Mouse (Mus musculus) neural tube, embryonic 11.5 days (tissue): Measurements from ENCODE around the gene R3hdm4. TPM values are rescaled to one million over a fixed set of nuclear protein-coding genes. Genes with fewer than 3 reads are reported as not detected.

Source experiments
- ATAC-seq: fragments of 200-750 bp; cut with Nextera tagmentation; 2 replicates; pipeline ENCODE4 v1.8.0; 2017; ENCODE audit warnings: moderate number of reproducible peaks, mild to moderate bottlenecking, moderate TSS enrichment, moderate library complexity; ENCODE audit not compliant: insufficient read depth, low FRiP score, low TSS enrichment
- DNase-seq: peaks from one replicate; pipeline ENCODE4 v3.0.0-alpha.2; 2015; ENCODE audit warnings: low spot score
- H3K27ac ChIP-seq: fragments of 300-500 bp; sonication (generic); 2 replicates; pipeline ENCODE4 v1.5.1; 2014; ENCODE audit warnings: low read depth, mild to moderate bottlenecking, low read length
- H3K27me3 ChIP-seq: fragments of 300-500 bp; sonication (generic); 2 replicates; pipeline ENCODE4 v1.6.1; 2014; ENCODE audit warnings: mild to moderate bottlenecking, low read length, mixed read lengths; ENCODE audit not compliant: control insufficient read depth, insufficient read depth
- H3K36me3 ChIP-seq: fragments of 300-500 bp; sonication (generic); 2 replicates; pipeline ENCODE4 v1.6.1; 2014; ENCODE audit warnings: mild to moderate bottlenecking, low read length, moderate library complexity, mixed read lengths; ENCODE audit not compliant: control insufficient read depth, insufficient read depth
- H3K4me1 ChIP-seq: fragments of 300-500 bp; sonication (generic); 2 replicates; pipeline ENCODE4 v1.6.1; 2014; ENCODE audit warnings: low read length, mixed read lengths; ENCODE audit not compliant: control insufficient read depth, insufficient read depth
- H3K4me2 ChIP-seq: fragments of 300-500 bp; sonication (generic); 2 replicates; pipeline ENCODE4 v1.6.1; 2014; ENCODE audit warnings: low read depth, mild to moderate bottlenecking, moderate library complexity
- H3K4me3 ChIP-seq: fragments of 300-500 bp; sonication (generic); 2 replicates; pipeline ENCODE4 v1.5.1; 2014; ENCODE audit warnings: low read depth, low read length
- H3K9ac ChIP-seq: fragments of 300-500 bp; sonication (generic); 2 replicates; pipeline ENCODE4 v1.6.1; 2014; ENCODE audit warnings: mild to moderate bottlenecking, low read length
- H3K9me3 ChIP-seq: fragments of 300-500 bp; sonication (generic); 2 replicates; pipeline ENCODE4 v1.6.1; 2016; ENCODE audit warnings: low read length; ENCODE audit not compliant: control insufficient read depth
- WGBS: fragments of 180-500 bp; shearing (Covaris S2); extraction: QIAGEN DNeasy Blood & Tissue Kit; methylation state at CpG from one replicate; pipeline ENCODE4 v1.1.7; 2014; 5-methylcytosine and 5-hydroxymethylcytosine counted together
- polyA plus RNA-seq: library from polyadenylated mRNA; unstranded; fragments of >200 nt; fragmentation: Nextera tagmentation; extraction: Ambion mirVana; gene quantifications from 2 replicates; pipeline ENCODE4 v1.2.1, GENCODE M21; 2014

Gene R3hdm4
- 150 and 156 TPM in 2 replicates for polyA plus RNA-seq

- peak within 1 kb of the TSS; percentile 10; the same call in 1 of the 2 replicates for H3K9ac ChIP-seq
- H3K4me3 ChIP-seq = peak within 1 kb of the TSS; percentile 22
- peak within 1 kb of the TSS; percentile 34 for H3K4me2 ChIP-seq
- no peak within 1 kb of the TSS for H3K27ac ChIP-seq
- DNase-seq = no peak
- 4% methylated on average over 41 of the region's 41 CpGs for WGBS
- H3K4me1 ChIP-seq = peaks cover 21% of the 10 kb centered on the region
- H3K27me3 ChIP-seq = peaks cover 66% of the 10 kb centered on the region
- no peaks in the 10 kb centered on the region for H3K9me3 ChIP-seq
- H3K36me3 ChIP-seq = no peaks in the 10 kb centered on the region
- no peak for ATAC-seq
These were observed at the start of gene R3hdm4 for GRCm38 (mm10) chr10:79920958-79921535. TSS of gene R3hdm4 (minus strand) at chr10:79921208.

- Histone ChIP-seq H3K4me2 (peak within 1 kb of the TSS; percentile 56), H3K4me3 (peak within 1 kb of the TSS; percentile 28), H3K27ac (no peak within 1 kb of the TSS), H3K9ac (peak within 1 kb of the TSS; percentile 54), H3K36me3 (peaks cover 22% of the 10 kb centered on the region), H3K9me3 (no peaks in the 10 kb centered on the region), H3K4me1 (no peaks in the 10 kb centered on the region), H3K27me3 (peaks cover 26% of the 10 kb centered on the region)
- 7% methylated on average over 47 of the region's 47 CpGs for WGBS
- ATAC-seq = no peak
- DNase-seq = no peak
These were observed 49.6 kb upstream of the R3hdm4 start, which contains the start of gene Grin3b for GRCm38 (mm10) chr10:79970415-79971182. TSS of gene Grin3b (plus strand) at chr10:79970715.

- H3K36me3 ChIP-seq = peaks cover 22% of the 10 kb centered on the region
- no peak overlapping the region for H3K4me2 ChIP-seq
- H3K9me3 ChIP-seq = no peaks in the 10 kb centered on the region
- no peak for ATAC-seq
- DNase-seq = no peak
- H3K9ac ChIP-seq = no peak overlapping the region
- peaks cover 26% of the 10 kb centered on the region for H3K27me3 ChIP-seq
- H3K27ac ChIP-seq = no peak overlapping the region
- H3K4me1 ChIP-seq = no peaks in the 10 kb centered on the region
- WGBS = 17% methylated on average over 3 of the region's 3 CpGs
- no peak overlapping the region for H3K4me3 ChIP-seq
These were observed 48.1 kb upstream of the R3hdm4 start for GRCm38 (mm10) chr10:79969124-79969568.

DNA sequence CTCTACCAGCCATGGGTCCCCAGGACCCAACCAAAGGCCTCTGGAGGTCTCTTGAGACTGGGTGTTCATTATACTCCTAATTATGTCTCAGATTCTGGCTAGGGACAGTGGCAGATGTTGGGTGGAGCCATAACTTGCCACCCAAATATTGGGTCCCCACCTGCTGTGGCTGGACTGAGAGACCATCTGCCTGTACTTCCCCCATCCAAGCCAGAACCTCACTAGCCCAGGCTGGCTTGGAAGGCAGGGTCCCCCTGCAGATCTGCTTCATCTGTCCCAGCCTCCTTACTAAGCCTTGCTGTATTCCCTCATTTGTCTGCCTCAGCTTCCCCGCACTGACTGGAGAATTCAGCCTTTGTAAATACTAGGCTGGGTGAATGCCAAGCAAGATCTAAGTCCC is 47.2 kb upstream of the R3hdm4 start:
- peaks cover 24% of the 10 kb centered on the region for H3K36me3 ChIP-seq
- WGBS = 78% methylated on average over 1 of the region's 1 CpGs
- H3K4me3 ChIP-seq = no peak overlapping the region
- H3K27me3 ChIP-seq = peaks cover 26% of the 10 kb centered on the region
- H3K27ac ChIP-seq = no peak overlapping the region
- no peak overlapping the region for H3K9ac ChIP-seq
- H3K9me3 ChIP-seq = no peaks in the 10 kb centered on the region
- ATAC-seq = no peak
- H3K4me2 ChIP-seq = no peak overlapping the region
- DNase-seq = no peak
- H3K4me1 ChIP-seq = no peaks in the 10 kb centered on the region

DNA sequence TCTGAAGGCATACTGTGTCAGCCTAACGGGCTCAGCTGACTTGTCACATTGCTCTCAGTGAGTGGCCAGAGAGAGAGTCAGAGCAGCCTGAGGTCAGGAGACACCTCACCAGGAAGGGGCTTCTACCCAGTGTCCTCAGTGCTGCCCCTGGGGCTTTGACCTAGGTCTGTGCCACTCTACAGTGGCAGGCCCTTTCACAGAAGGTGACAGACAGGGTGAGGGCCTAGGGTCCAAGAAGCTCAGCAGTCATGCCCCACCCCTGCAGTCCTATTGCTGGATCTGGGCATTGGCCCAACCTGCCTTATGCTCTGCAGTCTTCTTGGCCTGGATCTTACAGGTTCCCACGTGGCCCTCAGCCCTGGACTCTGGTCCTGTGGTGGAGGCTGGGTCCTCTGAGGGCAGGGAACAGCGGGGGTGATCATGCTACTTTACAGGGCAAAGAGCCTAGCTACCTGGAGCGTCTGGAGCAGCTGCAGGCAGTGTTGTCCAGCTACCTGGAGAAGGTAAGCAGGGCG is 45.9 kb upstream of the R3hdm4 start:
- no peak overlapping the region for H3K27ac ChIP-seq
- H3K9me3 ChIP-seq = no peaks in the 10 kb centered on the region
- WGBS = 93% methylated on average over 5 of the region's 5 CpGs
- H3K4me2 ChIP-seq = no peak overlapping the region
- peaks cover 29% of the 10 kb centered on the region for H3K36me3 ChIP-seq
- no peaks in the 10 kb centered on the region for H3K4me1 ChIP-seq
- ATAC-seq (no peak), DNase-seq (no peak)
- H3K9ac ChIP-seq = no peak overlapping the region
- H3K4me3 ChIP-seq = no peak overlapping the region
- peaks cover 24% of the 10 kb centered on the region for H3K27me3 ChIP-seq

DNA sequence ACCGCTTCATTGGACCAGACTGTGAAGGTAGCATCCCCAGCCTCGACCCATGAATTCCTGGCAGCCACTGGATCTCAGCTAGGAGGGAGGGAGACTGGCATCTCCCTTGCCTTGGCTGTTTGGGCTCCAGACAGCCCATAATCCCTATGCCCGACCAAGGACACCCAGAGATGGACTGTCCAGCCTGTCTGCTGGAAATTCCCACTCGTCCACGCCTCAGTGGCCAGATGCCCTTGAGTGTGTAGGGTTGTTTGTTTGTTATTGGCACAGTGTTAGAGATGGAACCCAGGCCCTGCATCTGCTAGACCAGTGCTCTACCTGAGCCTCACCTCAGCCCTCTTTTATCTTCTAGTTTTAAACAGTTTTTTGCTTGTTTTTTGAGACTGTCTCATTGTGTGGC is 44.3 kb upstream of the R3hdm4 start:
- Histone ChIP-seq H3K4me2 (no peak overlapping the region), H3K36me3 (peaks cover 29% of the 10 kb centered on the region), H3K4me3 (no peak overlapping the region), H3K27me3 (peaks cover 7% of the 10 kb centered on the region), H3K9me3 (no peaks in the 10 kb centered on the region), H3K27ac (no peak overlapping the region), H3K9ac (no peak overlapping the region), H3K4me1 (peaks cover 6% of the 10 kb centered on the region)
- DNase-seq (no peak), ATAC-seq (no peak)
- 95% methylated on average over 5 of the region's 5 CpGs for WGBS

- DNase-seq (no peak), ATAC-seq (no peak)
- 93% methylated on average over 7 of the region's 7 CpGs for WGBS
- H3K9ac ChIP-seq = no peak overlapping the region
- H3K4me3 ChIP-seq = no peak overlapping the region
- H3K9me3 ChIP-seq = no peaks in the 10 kb centered on the region
- H3K4me1 ChIP-seq = peaks cover 6% of the 10 kb centered on the region
- H3K27me3 ChIP-seq = peaks cover 4% of the 10 kb centered on the region; the same call in 1 of the 2 replicates
- H3K27ac ChIP-seq = no peak overlapping the region
- H3K36me3 ChIP-seq = peaks cover 29% of the 10 kb centered on the region
- H3K4me2 ChIP-seq = no peak overlapping the region
These were observed 43.7 kb upstream of the R3hdm4 start for GRCm38 (mm10) chr10:79964727-79965126.

GRCm38 (mm10) chr10:79960671-79961294 is 39.8 kb upstream of the R3hdm4 start:
- H3K9ac ChIP-seq = peak overlapping the region; percentile 80
- peak overlapping the region; percentile 97 for H3K4me3 ChIP-seq
- H3K9me3 ChIP-seq = no peaks in the 10 kb centered on the region
- no peak; the same call in 1 of the 2 replicates for ATAC-seq
- WGBS = 19% methylated on average over 10 of the region's 10 CpGs
- peaks cover 11% of the 10 kb centered on the region; the same call in 1 of the 2 replicates for H3K36me3 ChIP-seq
- DNase-seq = no peak
- no peak overlapping the region; the same call in 1 of the 2 replicates for H3K27ac ChIP-seq
- H3K27me3 ChIP-seq = no peaks in the 10 kb centered on the region
- peak overlapping the region; percentile 77 for H3K4me2 ChIP-seq
- peaks cover 6% of the 10 kb centered on the region for H3K4me1 ChIP-seq
